Mouse (Mus musculus) testis, adult 2 months (tissue): ENCODE results near the gene Hist1h2bm.
"Not testable (repeated sequence)": the region's sequence is repeated elsewhere in the genome, so short reads cannot be mapped to it uniquely, and the experiment has no call there.

ENCODE experiments used
- CTCF ChIP-seq: fragments of 200-500 bp; IDR thresholded peaks from 2 replicates; pipeline ENCODE4 v1.5.1; 2012; ENCODE audit warnings: low read depth, mild to moderate bottlenecking, inconsistent platforms, low read length, moderate library complexity; ENCODE audit not compliant: control insufficient read depth, insufficient read depth, insufficient replicate concordance
- POLR2A ChIP-seq: fragments of 200-500 bp; IDR thresholded peaks from 2 replicates; pipeline ENCODE4 v1.6.1; 2012; ENCODE audit warnings: low read depth, mild to moderate bottlenecking, inconsistent platforms, low read length, moderate library complexity; ENCODE audit not compliant: control insufficient read depth

DNA sequence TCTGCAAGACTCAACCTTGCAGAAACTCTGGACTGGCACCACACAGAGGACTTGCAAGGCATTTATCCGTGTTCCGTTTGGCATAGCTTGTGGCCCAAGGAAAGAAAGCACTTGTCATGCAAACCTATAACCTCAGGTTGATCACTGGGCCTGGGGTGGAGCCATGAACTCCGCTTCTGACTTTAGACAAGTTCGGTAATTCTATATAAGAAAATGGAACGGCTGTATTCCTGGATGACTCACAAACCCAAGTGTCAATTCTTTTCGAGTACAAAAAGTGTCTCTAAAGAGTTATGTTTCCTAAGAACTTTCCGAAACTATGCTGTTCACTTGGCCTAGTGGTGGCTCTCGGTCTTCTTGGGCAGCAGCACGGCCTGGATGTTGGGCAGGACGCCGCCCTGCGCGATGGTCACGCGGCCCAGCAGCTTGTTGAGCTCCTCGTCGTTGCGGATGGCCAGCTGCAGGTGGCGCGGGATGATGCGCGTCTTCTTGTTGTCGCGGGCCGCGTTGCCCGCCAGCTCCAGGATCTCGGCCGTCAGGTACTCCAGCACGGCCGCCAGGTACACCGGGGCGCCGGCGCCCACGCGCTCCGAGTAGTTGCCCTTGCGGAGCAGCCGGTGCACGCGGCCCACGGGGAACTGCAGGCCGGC, 612 bp upstream of the Hist1h2bm start:
- TF ChIP-seq POLR2A, CTCF: not testable (repeated sequence)
